Mouse (Mus musculus): Measurements from ENCODE around the gene Brinp3.
"Not testable (repeated sequence)": the region's sequence is repeated elsewhere in the genome, so short reads cannot be mapped to it uniquely, and the experiment has no call there.

Brinp3 gene

DNA sequence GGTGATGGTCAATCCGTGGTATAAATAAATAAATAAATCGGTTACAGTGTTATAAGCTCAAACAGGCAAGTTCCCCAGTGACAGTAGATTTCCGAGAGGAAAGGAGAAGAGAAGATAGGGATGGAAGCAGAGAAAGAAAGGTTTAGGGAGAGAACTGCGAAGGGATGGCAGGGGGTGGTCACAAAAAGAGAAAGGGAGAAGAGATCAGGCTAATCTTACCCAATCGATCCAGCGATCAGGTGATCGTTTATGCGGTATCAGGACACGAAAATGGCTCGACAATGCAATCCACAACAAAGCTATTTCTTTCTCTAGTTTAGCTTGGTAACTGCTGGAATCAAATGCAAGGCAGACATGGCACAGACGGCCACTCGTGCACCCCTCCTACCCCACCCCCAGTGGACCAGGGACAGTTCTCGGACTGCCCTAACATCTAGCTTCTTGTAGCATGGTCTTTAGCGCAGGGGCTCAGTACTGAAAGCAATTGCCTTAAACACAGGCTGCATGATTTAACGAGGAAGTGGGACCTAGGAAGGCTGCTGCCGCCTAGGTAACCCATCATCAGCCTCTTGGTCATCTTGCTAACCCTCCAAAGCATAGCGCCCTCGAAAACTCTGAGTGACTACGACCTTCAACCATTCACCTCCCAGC lies at the start of gene Brinp3:
Gene Brinp3, plus strand, starts transcription at position 80 of the 651 bp plus-strand sequence.
- in situ Hi-C loops (cut with MboI; ENCODE audit: low pct_unique_long_range_greater_than_20kb in 1 of 2, low sequenced_read_pairs in 2 of 2, unreplicated experiment in 1 of 2): no loop called here

DNA sequence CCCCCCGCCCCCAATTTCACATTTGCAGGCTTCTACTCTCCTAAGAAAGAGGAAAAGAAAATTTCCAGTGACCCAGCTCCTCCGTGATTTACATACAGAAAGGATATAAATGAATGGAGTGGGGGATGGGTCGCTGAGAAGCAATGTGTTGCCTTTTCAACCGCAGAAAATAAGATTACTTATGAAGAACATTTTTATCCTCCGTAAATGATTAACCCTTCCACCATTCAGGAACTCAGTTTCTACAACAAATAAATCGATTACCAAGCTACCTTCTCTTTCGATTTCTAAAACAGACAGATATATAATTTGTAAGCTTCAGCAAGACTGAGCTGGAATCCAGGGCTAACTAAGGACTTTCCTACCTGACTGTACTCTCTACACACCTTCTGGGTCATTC lies 339 bp upstream of the Brinp3 start:
- in situ Hi-C loops (cut with MboI; ENCODE audit: low pct_unique_long_range_greater_than_20kb in 1 of 2, low sequenced_read_pairs in 2 of 2, unreplicated experiment in 1 of 2): no loop called here

DNA sequence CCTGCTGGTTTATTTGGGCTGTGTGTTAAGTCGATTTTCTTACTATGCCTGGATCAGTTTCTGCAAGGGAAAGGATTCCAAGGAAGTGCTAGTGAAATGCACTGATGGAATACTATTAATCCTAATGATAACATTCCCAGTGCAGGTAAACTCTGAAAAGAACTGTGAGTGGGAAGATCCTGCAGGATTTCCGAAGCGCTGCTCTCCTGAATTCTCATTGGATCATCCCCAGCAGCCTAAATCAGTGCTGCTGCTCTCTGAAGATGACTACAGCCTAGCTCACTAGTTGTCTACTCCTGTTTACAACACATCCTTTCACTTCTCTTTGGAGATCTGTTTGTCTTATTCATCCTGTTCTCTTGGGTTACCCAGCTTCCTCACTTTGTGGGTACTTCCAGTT lies 826 bp downstream of the Brinp3 start:
- in situ Hi-C loops (cut with MboI; ENCODE audit: low pct_unique_long_range_greater_than_20kb in 1 of 2, low sequenced_read_pairs in 2 of 2, unreplicated experiment in 1 of 2): no loop called here

DNA sequence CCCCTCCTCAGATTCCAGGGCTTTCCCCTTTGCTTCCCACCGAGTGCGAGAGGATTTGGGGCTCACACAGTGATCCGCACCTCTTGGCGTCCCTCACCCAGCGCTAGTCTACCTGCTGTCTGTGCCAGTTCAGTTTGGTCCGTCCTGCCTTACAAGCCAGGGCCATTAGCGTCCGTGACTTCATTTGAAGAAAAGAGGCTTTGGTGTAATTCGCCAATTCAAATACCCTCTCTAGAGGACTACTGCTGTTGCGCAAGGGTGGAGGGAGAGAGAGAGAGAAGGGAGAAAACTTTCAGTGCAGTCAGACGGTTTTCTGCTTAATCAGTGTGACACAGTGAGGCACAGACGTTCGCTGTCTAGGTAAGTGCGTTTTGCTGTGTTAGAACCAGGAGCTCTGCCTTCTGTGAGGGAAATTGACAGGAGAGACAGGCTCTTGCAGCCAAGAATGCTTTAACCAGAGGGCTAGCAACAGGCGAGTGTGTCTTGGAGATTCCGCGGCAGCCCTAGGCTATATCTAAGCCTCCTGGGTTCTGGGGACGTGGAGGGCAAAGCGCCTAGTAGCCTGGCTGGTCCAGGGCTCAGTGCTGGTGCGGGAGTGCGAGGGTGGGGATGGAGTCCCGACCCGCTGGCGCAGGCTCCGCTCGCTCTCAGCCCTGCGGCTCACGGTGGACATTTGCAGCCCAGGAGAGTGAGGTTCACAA lies 3.0 kb downstream of the Brinp3 start:
- in situ Hi-C loops (cut with MboI; ENCODE audit: low pct_unique_long_range_greater_than_20kb in 1 of 2, low sequenced_read_pairs in 2 of 2, unreplicated experiment in 1 of 2): no loop called here

DNA sequence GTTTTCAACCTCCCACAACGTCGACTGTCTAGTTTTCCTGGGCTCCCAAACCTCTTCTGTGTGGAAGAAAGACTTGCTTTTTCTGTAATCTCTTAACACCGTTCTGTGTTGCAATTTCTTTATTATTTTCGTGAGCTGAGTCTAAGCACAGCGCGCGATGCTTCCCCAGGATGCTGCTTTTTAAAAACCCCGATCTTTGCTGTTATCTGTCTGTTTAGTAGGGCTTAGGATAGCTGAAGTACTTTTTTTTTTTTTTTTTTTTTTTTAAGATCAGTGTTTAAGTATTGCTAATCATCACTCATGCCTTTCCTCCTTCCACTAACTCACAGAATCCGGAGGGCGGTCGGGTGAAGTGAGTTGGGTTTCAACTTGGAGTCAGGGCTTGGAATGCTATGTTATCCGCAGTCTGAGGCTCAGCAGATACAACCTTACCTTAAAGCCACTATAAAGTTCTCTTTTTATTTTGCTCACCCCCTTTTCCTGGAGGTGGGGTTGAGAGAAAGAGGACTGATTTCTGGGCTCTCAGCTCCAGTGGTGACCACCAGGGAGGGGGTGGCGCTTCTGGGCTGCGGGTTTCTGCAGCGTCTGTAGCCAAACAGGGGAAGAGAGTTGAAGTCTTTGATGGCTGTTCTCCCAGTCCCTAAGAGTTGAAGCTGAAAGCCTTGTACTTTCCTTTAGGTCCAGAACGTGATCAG lies 3.7 kb downstream of the Brinp3 start:
- in situ Hi-C loops (cut with MboI; ENCODE audit: low pct_unique_long_range_greater_than_20kb in 1 of 2, low sequenced_read_pairs in 2 of 2, unreplicated experiment in 1 of 2): no loop called here

DNA sequence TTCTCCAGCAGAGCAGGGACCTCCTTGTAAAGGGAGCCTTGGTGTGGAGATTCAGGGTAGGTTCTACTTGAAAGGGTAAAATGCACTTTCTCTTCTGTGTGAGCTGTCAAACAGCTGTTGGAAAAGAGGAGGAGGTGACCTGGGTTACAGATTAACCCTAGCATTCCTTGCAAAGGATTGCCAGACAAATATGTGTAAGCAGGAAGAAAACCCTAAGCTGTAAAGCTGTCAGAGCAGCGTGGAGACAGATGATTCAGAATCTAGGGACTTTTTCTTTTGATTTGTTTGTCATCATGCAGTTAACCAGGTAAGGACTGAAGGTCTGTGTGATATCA lies 4.2 kb downstream of the Brinp3 start:
- in situ Hi-C loops (cut with MboI; ENCODE audit: low pct_unique_long_range_greater_than_20kb in 1 of 2, low sequenced_read_pairs in 2 of 2, unreplicated experiment in 1 of 2): no loop called here

DNA sequence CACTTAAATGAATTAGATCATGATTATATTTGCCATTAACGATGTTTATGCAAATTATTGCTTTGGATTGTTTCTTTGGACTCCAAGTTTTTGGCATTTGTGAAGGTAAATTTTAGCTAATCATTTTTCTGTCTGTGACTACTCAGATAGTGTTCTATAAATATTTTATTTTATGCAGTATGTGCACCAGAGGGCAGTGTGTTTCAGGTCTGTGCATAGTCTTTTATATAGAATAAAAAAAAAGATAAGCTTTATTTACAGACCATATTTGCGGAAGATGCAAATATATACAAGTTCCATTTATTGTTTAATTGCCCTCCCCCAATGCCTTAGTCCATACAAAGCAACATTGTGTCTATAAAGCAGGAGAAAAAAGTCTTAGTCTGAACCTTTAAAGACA lies 20.8 kb downstream of the Brinp3 start:
- in situ Hi-C loops (cut with MboI; ENCODE audit: low pct_unique_long_range_greater_than_20kb in 1 of 2, low sequenced_read_pairs in 2 of 2, unreplicated experiment in 1 of 2): no loop called here

DNA sequence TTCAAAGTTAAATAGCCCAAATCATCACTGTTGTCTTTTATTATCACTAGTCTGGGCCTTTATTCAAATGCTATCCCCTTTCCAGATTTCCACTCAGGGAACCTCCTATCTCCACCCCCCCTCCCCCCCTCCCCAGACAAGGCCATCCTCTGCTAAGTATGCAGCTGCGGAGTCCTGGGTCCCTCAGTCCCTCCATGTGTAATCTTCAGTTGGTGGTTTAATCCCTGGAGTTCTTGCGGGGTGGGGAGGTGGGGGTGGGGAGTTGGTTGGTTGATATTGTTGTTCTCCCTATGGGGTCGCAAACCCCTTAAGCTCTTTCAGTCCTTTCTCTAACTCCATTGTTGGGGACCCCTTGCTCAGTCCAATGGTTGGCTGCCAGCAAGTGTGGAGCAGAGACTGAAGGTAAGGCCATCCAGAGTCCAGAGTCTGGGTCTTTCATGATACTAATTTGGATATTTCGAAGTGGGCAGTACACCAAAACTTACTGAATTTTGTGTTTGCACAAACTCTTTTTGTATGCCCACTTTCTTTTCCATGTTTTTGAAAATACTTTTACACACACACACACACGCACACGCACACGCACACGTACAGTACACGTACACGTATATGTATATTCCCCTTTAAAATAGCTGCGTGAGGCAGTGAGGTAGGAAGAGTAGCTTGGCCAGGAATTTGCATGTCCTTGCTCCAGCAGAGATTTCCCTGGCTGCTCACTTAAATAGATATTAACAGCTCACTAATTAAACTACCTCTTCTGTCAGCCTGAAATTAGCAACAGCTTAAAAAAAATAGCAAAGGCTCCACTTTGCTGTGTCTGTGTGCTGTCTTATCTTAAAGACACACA lies 29.4 kb downstream of the Brinp3 start:
- in situ Hi-C loops (cut with MboI; ENCODE audit: low pct_unique_long_range_greater_than_20kb in 1 of 2, low sequenced_read_pairs in 2 of 2, unreplicated experiment in 1 of 2): no loop called here

DNA sequence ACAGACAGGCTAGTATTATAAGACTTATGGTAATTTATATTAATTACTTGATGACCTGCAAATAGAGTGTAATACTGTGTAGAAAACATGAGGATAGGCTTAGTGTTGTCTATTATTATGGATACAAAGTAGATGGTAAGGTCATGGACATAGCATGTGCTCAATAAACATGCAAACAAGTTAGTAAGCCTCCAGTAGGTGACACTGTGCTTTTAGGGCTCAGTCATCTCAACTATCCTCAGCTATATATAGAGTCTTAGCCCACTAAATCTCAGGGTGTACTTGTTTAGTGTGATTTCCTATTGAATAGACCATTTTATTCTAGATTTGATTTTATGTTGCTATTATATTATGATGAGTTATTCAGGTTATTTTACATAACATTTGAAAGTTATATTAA lies 34.0 kb downstream of the Brinp3 start:
- in situ Hi-C loops (cut with MboI; ENCODE audit: low pct_unique_long_range_greater_than_20kb in 1 of 2, low sequenced_read_pairs in 2 of 2, unreplicated experiment in 1 of 2): no loop called here

DNA sequence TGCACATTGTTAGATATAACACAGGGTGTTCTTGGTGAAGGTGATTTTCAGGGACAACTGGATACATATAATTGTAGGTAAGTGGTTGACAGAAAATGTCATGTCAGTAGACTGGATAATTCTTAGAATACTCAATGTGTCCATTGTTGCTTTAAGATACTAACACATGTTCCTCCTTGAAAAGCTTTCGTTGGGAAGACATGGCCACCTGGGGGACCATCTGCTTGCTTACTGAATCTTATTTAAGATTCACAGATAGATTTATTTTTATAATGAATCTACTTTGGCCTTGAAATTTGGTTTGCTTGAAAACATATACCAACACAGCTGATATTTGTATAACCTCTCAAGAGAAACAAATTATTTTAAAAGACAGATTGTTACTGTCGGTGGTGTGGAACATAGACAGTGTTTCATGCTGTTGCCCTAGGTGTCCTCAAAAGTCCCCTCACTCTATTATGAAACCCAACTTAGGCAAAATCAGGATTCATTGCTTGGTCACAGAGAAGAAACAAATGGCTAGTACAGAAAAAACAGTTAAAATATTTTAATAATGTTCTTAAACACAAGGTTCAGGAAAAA lies 52.4 kb downstream of the Brinp3 start:
- in situ Hi-C loops (cut with MboI; ENCODE audit: low pct_unique_long_range_greater_than_20kb in 1 of 2, low sequenced_read_pairs in 2 of 2, unreplicated experiment in 1 of 2): no loop called here

DNA sequence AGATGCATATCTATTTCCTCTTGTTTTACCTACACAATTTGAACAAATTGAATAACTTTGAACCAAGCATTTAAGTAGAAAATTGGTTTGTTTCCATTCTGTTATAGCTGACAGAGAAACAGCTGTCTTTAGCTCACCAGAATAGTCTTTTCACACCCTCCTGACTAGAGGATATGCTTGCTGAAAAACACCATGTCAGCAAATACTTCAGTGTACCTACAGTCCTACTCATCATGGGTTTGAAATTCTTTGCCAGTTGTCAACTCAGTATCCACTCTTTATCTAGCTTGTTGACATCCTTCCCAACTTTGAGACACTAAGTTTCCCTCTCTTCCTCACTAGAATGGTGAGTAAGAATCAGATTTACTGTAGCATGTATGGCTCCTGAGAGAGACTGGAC lies 62.4 kb downstream of the Brinp3 start:
- in situ Hi-C loops (cut with MboI; ENCODE audit: low pct_unique_long_range_greater_than_20kb in 1 of 2, low sequenced_read_pairs in 2 of 2, unreplicated experiment in 1 of 2): no loop called here

DNA sequence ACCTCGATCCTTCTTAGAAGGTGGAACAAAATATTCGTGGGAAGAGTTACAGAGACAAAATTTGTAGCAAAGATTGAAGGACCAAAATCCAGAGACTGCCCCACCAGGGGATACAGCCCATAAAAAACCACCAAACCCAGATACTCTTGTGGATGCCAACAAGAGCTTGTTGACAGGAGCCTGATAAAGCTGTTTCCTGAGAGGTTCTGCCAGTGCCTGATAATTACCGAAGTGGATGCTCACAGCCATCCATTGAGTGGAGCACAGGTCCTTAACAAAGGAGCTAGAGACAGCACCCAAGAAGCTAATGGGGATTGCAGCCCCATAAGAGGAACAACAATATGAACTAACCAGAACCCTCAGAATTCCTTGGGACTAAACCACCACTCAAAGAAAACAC lies 67.6 kb downstream of the Brinp3 start:
- in situ Hi-C loops (cut with MboI; ENCODE audit: low pct_unique_long_range_greater_than_20kb in 1 of 2, low sequenced_read_pairs in 2 of 2, unreplicated experiment in 1 of 2): no loop called here

DNA sequence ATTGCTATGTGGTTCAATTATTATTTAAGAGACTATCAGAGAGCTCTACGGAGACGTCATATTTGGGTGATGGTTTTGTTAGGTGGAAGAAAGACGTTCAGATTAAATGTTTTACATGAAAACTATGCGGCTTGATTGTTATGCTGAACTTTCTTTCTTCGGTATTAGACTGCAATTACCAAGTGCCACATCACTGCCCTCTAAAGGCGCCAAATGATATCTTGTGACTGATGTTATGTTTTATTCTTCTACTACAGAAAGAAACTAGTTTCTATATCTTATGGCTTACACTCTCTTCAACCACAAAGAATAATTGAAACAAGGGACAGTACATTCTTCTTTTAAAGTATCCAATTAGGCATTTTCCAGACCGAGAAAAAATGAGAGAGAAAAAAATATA lies 89.6 kb downstream of the Brinp3 start:
- in situ Hi-C loops (cut with MboI; ENCODE audit: low pct_unique_long_range_greater_than_20kb in 1 of 2, low sequenced_read_pairs in 2 of 2, unreplicated experiment in 1 of 2): no loop called here

DNA sequence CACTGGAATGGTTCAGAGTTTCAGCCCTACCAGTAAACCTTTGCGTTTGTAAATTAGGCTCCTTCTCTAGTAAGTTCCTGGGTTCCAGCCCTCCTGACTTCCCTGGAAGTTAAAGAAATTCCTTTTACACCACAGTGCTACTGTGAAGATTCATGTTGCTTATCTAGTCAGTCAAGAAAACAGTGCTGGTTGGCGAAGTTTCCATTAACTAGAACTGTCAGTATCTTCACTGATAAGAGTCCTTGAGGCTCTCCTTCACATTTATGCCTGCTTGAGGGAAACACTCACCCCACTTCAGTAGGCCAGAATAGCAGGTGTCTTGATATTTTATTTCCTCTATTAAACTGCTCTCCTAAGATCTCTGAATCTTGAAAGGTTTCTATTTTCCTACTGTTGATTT lies 138.3 kb downstream of the Brinp3 start:
- in situ Hi-C loops (cut with MboI; ENCODE audit: low pct_unique_long_range_greater_than_20kb in 1 of 2, low sequenced_read_pairs in 2 of 2, unreplicated experiment in 1 of 2): no loop called here

DNA sequence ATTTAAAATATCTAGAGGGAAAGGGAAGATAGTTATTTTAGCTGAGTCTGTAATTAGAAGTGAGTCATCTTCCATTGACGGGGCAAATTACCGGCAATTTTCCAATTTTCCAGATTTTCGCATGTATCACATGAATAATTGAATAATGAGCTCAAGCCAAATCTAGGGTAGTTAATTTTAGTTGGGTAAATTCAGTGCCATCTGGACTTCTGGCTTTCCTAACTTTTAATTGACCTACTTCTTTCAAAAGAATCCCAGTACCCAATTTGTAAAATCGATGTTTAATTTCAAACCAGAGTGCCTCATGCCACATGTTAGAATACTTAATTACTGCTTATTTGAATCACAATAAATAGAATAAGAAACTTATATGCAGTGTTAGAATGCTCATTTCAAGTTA lies 162.7 kb downstream of the Brinp3 start:
- in situ Hi-C loops (cut with MboI; ENCODE audit: low pct_unique_long_range_greater_than_20kb in 1 of 2, low sequenced_read_pairs in 2 of 2, unreplicated experiment in 1 of 2): no loop called here

DNA sequence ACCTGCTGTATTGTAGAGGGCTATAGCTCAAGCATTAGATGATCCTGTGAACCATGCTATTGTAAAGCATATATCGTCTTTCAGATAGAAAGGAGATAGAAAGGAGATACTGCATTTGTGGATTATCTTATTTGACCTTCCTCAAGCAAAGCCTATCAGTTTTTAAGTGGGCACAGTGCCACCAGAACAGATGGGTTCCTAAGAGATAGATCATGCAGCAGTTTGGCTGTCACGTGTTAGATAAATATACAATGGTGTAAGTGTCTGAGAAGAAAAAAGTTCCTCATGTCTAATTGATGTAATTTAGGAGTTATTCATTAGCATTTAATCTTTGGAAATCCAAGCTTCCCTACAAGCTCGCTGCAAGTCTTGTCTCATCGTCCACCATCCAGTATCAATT lies 206.2 kb downstream of the Brinp3 start:
- in situ Hi-C loops (cut with MboI; ENCODE audit: low pct_unique_long_range_greater_than_20kb in 1 of 2, low sequenced_read_pairs in 2 of 2, unreplicated experiment in 1 of 2): no loop called here

DNA sequence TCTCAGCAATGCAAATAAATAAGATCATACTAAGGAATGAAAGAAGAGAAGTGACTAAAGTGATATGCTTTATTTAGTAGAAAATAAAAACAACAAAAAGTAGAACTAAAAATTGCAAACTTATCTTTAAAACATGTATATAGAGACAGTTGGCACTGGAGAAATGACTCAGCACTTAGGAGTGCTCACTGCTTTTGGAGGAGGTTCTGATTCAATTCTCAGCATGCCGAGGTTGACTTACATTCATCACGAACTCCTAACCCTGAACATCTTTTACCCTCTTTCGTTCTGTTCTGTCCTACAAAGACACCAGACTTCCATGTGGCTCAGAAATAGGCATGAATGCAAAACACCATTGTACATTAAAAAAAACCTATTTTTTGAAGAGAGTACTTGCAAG lies 225.0 kb downstream of the Brinp3 start:
- in situ Hi-C loops (cut with MboI; ENCODE audit: low pct_unique_long_range_greater_than_20kb in 1 of 2, low sequenced_read_pairs in 2 of 2, unreplicated experiment in 1 of 2): no loop called here

DNA sequence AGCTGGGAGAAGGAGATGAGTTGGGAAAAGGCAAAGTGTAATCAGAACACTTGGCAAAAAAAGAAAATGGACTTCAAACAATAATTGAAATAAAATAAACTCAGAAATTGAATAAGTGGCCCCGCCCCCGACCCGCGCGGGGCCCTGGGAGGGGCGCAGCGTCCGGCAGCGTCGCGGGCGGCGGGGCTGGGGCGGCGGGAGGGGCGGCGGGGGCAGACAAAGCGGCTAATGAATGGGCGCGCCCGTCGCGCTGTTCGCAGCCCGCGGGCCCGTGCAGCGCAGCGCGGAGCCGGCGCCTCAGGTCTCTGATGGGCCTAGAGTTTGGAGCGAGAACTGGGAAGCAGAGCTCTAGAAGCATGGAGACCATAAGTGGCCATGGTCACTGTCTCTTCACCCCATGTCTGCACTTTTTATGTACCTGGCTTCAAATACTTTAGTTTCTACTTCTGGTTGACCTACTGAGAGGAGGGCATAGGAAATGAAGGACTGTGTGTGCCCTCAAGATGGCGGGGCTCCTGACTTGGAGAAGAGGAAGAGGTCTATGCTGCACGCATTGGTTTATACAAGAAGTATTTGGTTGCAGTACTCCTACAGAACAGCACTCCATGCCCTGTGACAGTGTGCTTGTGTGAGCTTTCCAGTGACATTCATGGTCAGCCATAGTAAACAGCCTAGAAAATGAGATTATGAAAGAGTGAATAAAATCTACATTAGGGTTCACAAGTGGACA lies 230.4 kb downstream of the Brinp3 start:
- in situ Hi-C loops (cut with MboI; ENCODE audit: low pct_unique_long_range_greater_than_20kb in 1 of 2, low sequenced_read_pairs in 2 of 2, unreplicated experiment in 1 of 2): not testable (repeated sequence)
